Mouse (Mus musculus) kidney, adult 2 months (tissue): Measurements from ENCODE around the gene Chmp5. TPM values are rescaled to one million over a fixed set of nuclear protein-coding genes. Genes with fewer than 3 reads are reported as not detected.

ENCODE experiments used
- DNase-seq: peaks from one replicate; pipeline ENCODE4 v3.0.0; 2021
- H3K27ac ChIP-seq: fragments of 200-500 bp; 2 replicates; pipeline ENCODE4 v1.5.1; 2012; ENCODE audit warnings: low read depth, low read length, control low read depth, inconsistent platforms; ENCODE audit not compliant: insufficient read depth
- H3K27me3 ChIP-seq: fragments of 200-500 bp; replicated peaks from 2 replicates; pipeline ENCODE4 v1.6.1; 2012; ENCODE audit warnings: mild to moderate bottlenecking, moderate library complexity, low read length, inconsistent platforms; ENCODE audit not compliant: control insufficient read depth, insufficient read depth
- H3K36me3 ChIP-seq: fragments of 200-500 bp; 2 replicates; pipeline ENCODE4 v1.6.1; 2012; ENCODE audit warnings: mild to moderate bottlenecking, moderate library complexity, low read length, inconsistent platforms; ENCODE audit not compliant: control insufficient read depth, insufficient read depth
- H3K4me1 ChIP-seq: fragments of 200-500 bp; 2 replicates; pipeline ENCODE4 v1.6.1; 2011; ENCODE audit warnings: low read length; ENCODE audit not compliant: control insufficient read depth, insufficient read depth
- H3K4me3 ChIP-seq: fragments of 200-500 bp; 2 replicates; pipeline ENCODE4 v1.5.1; 2011; ENCODE audit warnings: mild to moderate bottlenecking, low read depth, low read length, control low read depth; ENCODE audit not compliant: insufficient read depth
- CTCF ChIP-seq: fragments of 200-500 bp; conservative IDR thresholded peaks from 2 replicates; pipeline ENCODE4 v1.5.1; 2011; ENCODE audit warnings: low read depth, mild to moderate bottlenecking, control low read depth, low read length, moderate library complexity, mixed read lengths; ENCODE audit not compliant: insufficient read depth, insufficient read length
- POLR2A ChIP-seq: fragments of 200-500 bp; IDR thresholded peaks from one replicate; pipeline ENCODE4 v1.6.1; 2011; ENCODE audit warnings: low read depth, low read length, control low read depth
- WGBS: fragments of 180-500 bp; shearing (Covaris S2); methylation state at CpG from one replicate; pipeline ENCODE4 v1.1.7; 2018; 5-methylcytosine and 5-hydroxymethylcytosine counted together
- polyA plus RNA-seq: library from polyadenylated mRNA; depleted of rRNA; stranded (reverse); fragments of >200 nt; gene quantifications from 2 replicates; pipeline ENCODE4 v1.2.3, GENCODE M21; 2012; rRNA removed

Gene Chmp5
- polyA plus RNA-seq, 1 experiment, result 41.9 TPM

- Histone ChIP-seq H3K27ac (no peak overlapping the region), H3K4me1 (no peaks in the 10 kb centered on the region), H3K4me3 (no peak overlapping the region), H3K27me3 (no peaks in the 10 kb centered on the region), H3K36me3 (peaks cover 9% of the 10 kb centered on the region)
- no peak for DNase-seq
- WGBS, result 89% methylated on average over 3 of the region's 3 CpGs
- no peak for TF ChIP-seq CTCF
- TF ChIP-seq POLR2A, result no peak
Observed at GRCm38 (mm10) chr4:41013351-41013750, 65.1 kb downstream of the Chmp5 start.

Other genes starting within 250 kb of the Chmp5 start
- gene Aptx, start 245.2 kb upstream of the Chmp5 start, polyA plus RNA-seq, result 7.2 and 8.9 TPM in 2 replicates
- 11.8 and 23.1 TPM in 2 replicates for gene Dnaja1, start 226.3 kb upstream of the Chmp5 start, polyA plus RNA-seq
- 21.2 and 30.1 TPM in 2 replicates for gene Smu1, start 190.5 kb upstream of the Chmp5 start, polyA plus RNA-seq
- gene B4galt1, start 94.4 kb upstream of the Chmp5 start, polyA plus RNA-seq, result 20.1 and 22.2 TPM in 2 replicates
- 2.6 and 3.2 TPM in 2 replicates for gene Spink4, start 28.4 kb upstream of the Chmp5 start, polyA plus RNA-seq
- gene Bag1, start 113 bp upstream of the Chmp5 start, polyA plus RNA-seq, result 133 and 162 TPM in 2 replicates
- 24.3 and 25.8 TPM in 2 replicates for gene Nfx1, start 22.5 kb downstream of the Chmp5 start, polyA plus RNA-seq
- gene Aqp7, start 99.7 kb downstream of the Chmp5 start, polyA plus RNA-seq, result 30.1 and 30.6 TPM in 2 replicates
- 311 and 352 TPM in 2 replicates for gene Aqp3, start 149.8 kb downstream of the Chmp5 start, polyA plus RNA-seq
- gene Nol6, start 176.0 kb downstream of the Chmp5 start, polyA plus RNA-seq, result 29.0 and 29.3 TPM in 2 replicates
- 59.7 and 67.4 TPM in 2 replicates for gene Ube2r2, start 187.3 kb downstream of the Chmp5 start, polyA plus RNA-seq